Mouse (Mus musculus) small intestine, adult 2 months (tissue): Measurements from ENCODE around the gene Calhm3. TPM values are rescaled to one million over a fixed set of nuclear protein-coding genes. Genes with fewer than 3 reads are reported as not detected.
A peak's percentile ranks its signal among the peaks of the same experiment; 100 is the strongest.

Source experiments
- H3K27ac ChIP-seq: fragments of 200-500 bp; 2 replicates; pipeline ENCODE4 v1.5.1; 2012; ENCODE audit warnings: low read depth, low read length, control low read depth, inconsistent platforms; ENCODE audit not compliant: insufficient read depth
- H3K27me3 ChIP-seq: fragments of 200-500 bp; 2 replicates; pipeline ENCODE4 v1.6.1; 2012; ENCODE audit warnings: mild to moderate bottlenecking, moderate library complexity, low read length, inconsistent platforms; ENCODE audit not compliant: control insufficient read depth, insufficient read depth
- H3K36me3 ChIP-seq: fragments of 200-500 bp; 2 replicates; pipeline ENCODE4 v1.6.1; 2012; ENCODE audit warnings: mild to moderate bottlenecking, low read length, control low read depth, inconsistent platforms; ENCODE audit not compliant: control insufficient read depth, insufficient read depth
- H3K4me1 ChIP-seq: fragments of 200-500 bp; 2 replicates; pipeline ENCODE4 v1.6.1; 2012; ENCODE audit warnings: low read length, inconsistent platforms, mixed read lengths; ENCODE audit not compliant: control insufficient read depth, insufficient read depth, insufficient read length
- H3K4me3 ChIP-seq: fragments of 200-500 bp; 2 replicates; pipeline ENCODE4 v1.5.1; 2012; ENCODE audit warnings: low read depth, mild to moderate bottlenecking, control low read depth, inconsistent platforms, low read length, moderate library complexity
- CTCF ChIP-seq: fragments of 200-500 bp; IDR thresholded peaks from 2 replicates; pipeline ENCODE4 v1.5.1; 2012; ENCODE audit warnings: low read depth, mild to moderate bottlenecking, control low read depth, inconsistent platforms, low read length, moderate library complexity, mixed read lengths; ENCODE audit not compliant: insufficient replicate concordance, insufficient read length; ENCODE audit errors: extremely low read depth
- POLR2A ChIP-seq: fragments of 200-500 bp; IDR thresholded peaks from 2 replicates; pipeline ENCODE4 v1.6.1; 2012; ENCODE audit warnings: low read depth, mild to moderate bottlenecking, control low read depth, inconsistent platforms, low read length, moderate library complexity
- WGBS: fragments of 180-500 bp; shearing (Covaris S2); methylation state at CpG from one replicate; pipeline ENCODE4 v1.1.7; 2018; 5-methylcytosine and 5-hydroxymethylcytosine counted together
- polyA plus RNA-seq: library from polyadenylated mRNA; depleted of rRNA; stranded (reverse); fragments of >200 nt; gene quantifications from 2 replicates; pipeline ENCODE4 v1.2.3, GENCODE M21; 2012

Calhm3 gene
- polyA plus RNA-seq, 1 experiment, result 0.27 TPM

DNA sequence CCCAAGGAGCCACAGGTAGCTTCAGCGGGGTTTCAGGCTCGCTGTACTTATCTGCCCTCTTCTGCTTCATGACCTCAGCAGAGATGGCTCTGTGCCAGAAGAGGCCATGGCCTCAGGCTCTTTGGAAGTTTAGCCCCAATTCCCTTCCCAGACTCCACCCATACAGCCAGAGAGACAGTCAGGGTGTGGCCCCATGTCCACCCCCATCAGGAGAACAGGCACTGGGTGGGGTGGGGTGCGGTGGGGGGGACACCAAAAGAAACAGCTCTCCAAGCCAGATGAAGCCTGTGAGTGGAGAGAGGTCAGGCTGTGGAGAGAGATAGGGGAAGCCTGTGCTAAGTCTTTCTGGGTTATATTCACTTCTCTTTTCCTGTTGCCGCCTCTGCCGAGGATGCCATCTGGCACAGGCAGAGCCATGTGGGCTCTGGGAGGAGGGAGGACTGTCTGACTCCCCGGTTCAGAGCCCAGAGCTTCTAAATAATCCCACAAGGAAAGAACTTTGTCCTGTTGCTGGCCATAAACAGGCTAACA, 20.4 kb downstream of the Calhm3 start:
- no peak for TF ChIP-seq CTCF
- no peak for TF ChIP-seq POLR2A
- Histone ChIP-seq H3K27ac (peak overlapping the region; percentile 76), H3K4me3 (peak overlapping the region; percentile 84), H3K27me3 (no peaks in the 10 kb centered on the region), H3K4me1 (peaks cover 24% of the 10 kb centered on the region), H3K36me3 (peaks cover 6% of the 10 kb centered on the region; the same call in 1 of the 2 replicates)
- WGBS, result 4% methylated on average over 6 of the region's 6 CpGs

DNA sequence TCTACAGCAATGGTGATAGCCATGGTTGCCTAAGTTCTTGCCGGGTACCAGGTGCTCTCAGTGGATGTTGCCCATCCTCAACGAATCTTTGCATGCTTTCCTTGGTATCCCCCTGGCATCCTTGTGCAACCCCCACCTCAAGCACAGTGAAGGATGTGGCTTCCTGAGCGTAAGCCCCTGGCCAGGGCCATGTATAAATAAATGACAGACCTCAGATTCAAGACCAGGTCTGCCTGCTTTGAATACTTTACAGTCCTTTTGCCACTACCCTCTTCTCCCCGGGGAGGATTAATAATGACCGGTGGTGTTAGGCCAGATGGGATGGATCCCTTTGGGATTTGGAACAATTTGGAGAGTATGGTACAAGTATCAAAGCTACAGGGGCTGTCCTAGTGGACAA, 21.4 kb downstream of the Calhm3 start:
- Histone ChIP-seq H3K27me3 (no peaks in the 10 kb centered on the region), H3K4me3 (no peak overlapping the region), H3K36me3 (peaks cover 14% of the 10 kb centered on the region), H3K4me1 (peaks cover 24% of the 10 kb centered on the region), H3K27ac (no peak overlapping the region)
- 80% methylated on average over 5 of the region's 5 CpGs for WGBS
- no peak for TF ChIP-seq POLR2A
- no peak for TF ChIP-seq CTCF

DNA sequence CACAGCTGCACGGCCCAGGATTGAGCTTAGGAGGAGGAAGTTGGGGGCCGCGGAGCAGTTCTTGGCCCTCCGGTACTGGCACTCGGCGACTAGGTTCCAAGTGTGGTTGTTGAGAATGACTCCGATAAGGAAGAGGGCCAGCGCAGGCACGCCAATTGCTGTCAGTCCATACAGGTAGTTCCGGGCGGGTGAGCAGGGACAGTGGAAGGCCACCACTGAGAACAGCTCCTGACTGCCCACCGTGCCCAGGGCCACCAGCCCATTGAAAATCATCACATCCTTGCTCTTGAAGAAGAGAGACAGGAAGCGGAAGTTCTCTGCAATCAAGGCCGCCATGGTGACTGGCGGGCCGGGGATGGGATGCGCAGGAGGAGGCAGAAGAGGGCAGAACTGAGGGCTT, 22.0 kb downstream of the Calhm3 start:
- Histone ChIP-seq H3K4me1 (peaks cover 24% of the 10 kb centered on the region), H3K4me3 (no peak overlapping the region), H3K27ac (no peak overlapping the region), H3K27me3 (no peaks in the 10 kb centered on the region), H3K36me3 (peaks cover 19% of the 10 kb centered on the region)
- no peak for TF ChIP-seq CTCF
- TF ChIP-seq POLR2A, result no peak
- 94% methylated on average over 16 of the region's 17 CpGs for WGBS

DNA sequence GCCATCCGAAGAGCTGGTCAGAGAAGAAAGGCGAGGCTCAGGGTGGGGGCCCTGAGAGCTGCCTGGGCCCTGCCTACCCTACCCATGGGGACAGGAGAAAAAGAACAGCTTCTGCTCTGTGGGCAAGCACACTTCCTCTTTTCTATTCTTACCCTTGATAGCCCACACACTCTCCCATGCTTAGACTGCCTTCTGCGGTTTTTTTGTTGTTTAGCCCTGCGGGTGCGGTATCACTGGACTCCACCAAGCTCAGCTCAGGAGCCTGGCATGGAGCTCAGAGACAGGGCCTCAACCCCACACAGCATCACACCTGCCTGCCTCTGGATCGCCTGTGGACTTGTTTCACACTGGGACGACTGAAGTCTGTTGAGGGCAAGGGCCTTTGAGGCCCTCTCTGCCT, 24.4 kb downstream of the Calhm3 start:
- Histone ChIP-seq H3K27me3 (no peaks in the 10 kb centered on the region), H3K4me3 (no peak overlapping the region; the same call in 1 of the 2 replicates), H3K27ac (peak overlapping the region; percentile 27; the same call in 1 of the 2 replicates), H3K4me1 (peaks cover 21% of the 10 kb centered on the region), H3K36me3 (peaks cover 43% of the 10 kb centered on the region)
- TF ChIP-seq CTCF, result no peak
- TF ChIP-seq POLR2A, result no peak
- WGBS, result 74% methylated on average over 7 of the region's 7 CpGs

DNA sequence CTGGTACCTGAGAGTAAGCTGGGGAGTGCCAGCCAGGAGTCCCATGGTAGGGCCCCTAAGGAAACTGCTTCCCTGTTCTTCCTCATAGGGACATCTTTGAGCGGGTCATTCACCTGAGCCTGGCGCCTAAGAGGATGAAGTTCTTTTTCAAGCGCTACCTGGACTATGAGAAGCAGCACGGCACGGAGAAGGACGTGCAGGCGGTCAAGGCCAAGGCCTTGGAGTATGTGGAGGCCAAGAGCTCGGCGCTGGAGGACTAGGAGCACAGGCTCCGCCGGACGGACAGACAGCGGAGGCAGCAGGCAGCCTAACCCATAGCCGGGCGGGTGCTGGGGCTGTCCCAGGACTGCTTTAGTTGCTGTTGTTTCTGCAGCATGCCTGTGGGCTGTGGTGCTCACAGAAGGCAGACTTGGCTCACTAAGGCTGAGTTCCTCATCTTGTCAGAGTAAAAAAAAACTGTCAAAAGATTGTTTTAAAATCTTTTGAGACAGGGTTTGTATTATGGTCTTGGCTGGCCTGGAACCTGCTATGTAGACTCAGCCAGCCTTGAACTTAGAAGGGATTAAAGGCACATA, 26.9 kb downstream of the Calhm3 start:
- peaks cover 61% of the 10 kb centered on the region for H3K36me3 ChIP-seq
- TF ChIP-seq POLR2A (no peak), CTCF (no peak)
- H3K27me3 ChIP-seq, result no peaks in the 10 kb centered on the region
- no peak overlapping the region for H3K4me3 ChIP-seq
- no peak overlapping the region for H3K27ac ChIP-seq
- 94% methylated on average over 15 of the region's 15 CpGs for WGBS
- H3K4me1 ChIP-seq, result peaks cover 7% of the 10 kb centered on the region

DNA sequence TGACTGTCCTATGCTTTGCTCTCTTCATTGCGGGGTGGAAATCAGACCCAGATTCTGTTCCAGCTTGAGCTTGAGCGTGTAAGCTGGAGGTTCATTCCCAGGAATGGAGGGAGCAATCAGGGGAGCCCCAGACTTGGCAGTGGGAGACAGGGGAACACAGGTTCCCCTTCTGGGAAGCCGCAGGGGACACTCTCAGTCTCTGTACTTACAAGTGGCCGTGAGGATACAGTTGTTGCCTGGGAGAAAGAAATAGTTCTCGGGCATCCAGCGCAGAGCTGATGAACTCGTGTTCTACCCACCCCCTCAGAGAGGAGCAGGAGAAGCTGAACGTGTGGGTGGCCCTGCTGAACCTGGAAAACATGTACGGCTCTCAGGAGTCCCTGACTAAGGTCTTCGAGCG, 28.7 kb downstream of the Calhm3 start:
- Histone ChIP-seq H3K27ac (no peak overlapping the region), H3K27me3 (no peaks in the 10 kb centered on the region), H3K36me3 (peaks cover 70% of the 10 kb centered on the region), H3K4me3 (no peak overlapping the region), H3K4me1 (peaks cover 5% of the 10 kb centered on the region)
- 90% methylated on average over 11 of the region's 11 CpGs for WGBS
- TF ChIP-seq CTCF (no peak), POLR2A (no peak)

DNA sequence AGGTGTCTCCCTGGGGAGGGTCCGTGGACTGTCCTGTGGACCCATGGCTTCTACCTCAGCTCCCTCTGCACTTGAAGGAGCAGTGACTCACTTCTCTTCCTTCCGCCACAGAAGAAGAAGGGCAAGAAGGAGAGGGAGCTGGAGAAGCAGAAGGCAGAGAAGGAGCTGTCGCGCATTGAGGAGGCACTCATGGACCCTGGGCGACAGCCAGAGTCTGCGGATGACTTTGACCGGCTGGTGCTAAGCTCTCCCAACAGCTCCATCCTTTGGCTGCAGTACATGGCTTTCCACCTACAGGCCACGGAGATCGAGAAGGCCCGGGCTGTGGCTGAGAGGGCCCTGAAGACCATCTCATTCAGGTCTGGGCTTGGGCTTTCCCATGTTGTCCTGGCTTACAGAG, 29.4 kb downstream of the Calhm3 start:
- peaks cover 70% of the 10 kb centered on the region for H3K36me3 ChIP-seq
- TF ChIP-seq CTCF (no peak), POLR2A (no peak)

More for the DNA sequence above, 29.4 kb downstream of the Calhm3 start:
- WGBS, result 90% methylated on average over 10 of the region's 10 CpGs
- H3K27ac ChIP-seq, result no peak overlapping the region
- H3K4me1 ChIP-seq, result peaks cover 5% of the 10 kb centered on the region
- H3K4me3 ChIP-seq, result no peak overlapping the region
- H3K27me3 ChIP-seq, result no peaks in the 10 kb centered on the region
